Mouse (Mus musculus) heart, embryonic 12.5 days (tissue): ENCODE measurements around the gene Olfr568. TPM values are rescaled to one million over a fixed set of nuclear protein-coding genes. Genes with fewer than 3 reads are reported as not detected.

Experiments
- polyA plus RNA-seq: library from polyadenylated mRNA; unstranded; fragments of >200 nt; fragmentation: Nextera tagmentation; extraction: Ambion mirVana; gene quantifications from 2 replicates; pipeline ENCODE4 v1.2.1, GENCODE M21; 2016

Olfr568 gene
- polyA plus RNA-seq, 1 experiment from 2014 or later = not detected

Other genes starting within 250 kb of the Olfr568 start
- not detected in 2 replicates for gene Olfr554, start 238.7 kb upstream of the Olfr568 start, polyA plus RNA-seq
- not detected in 2 replicates for gene Olfr555, start 218.3 kb upstream of the Olfr568 start, polyA plus RNA-seq
- gene Olfr556, start 212.2 kb upstream of the Olfr568 start, polyA plus RNA-seq = not detected in 2 replicates
- gene Trim68, start 189.8 kb upstream of the Olfr568 start, polyA plus RNA-seq = 14.1 and 14.7 TPM in 2 replicates
- not detected in 2 replicates for gene Olfr557, start 181.2 kb upstream of the Olfr568 start, polyA plus RNA-seq
- not detected in 2 replicates for gene Olfr558, start 174.9 kb upstream of the Olfr568 start, polyA plus RNA-seq
- not detected in 2 replicates for gene Olfr33, start 158.1 kb upstream of the Olfr568 start, polyA plus RNA-seq
- not detected in 2 replicates for gene Olfr559, start 149.6 kb upstream of the Olfr568 start, polyA plus RNA-seq
- gene Olfr560, start 117.8 kb upstream of the Olfr568 start, polyA plus RNA-seq = not detected in 2 replicates
- gene Olfr78, start 117.7 kb upstream of the Olfr568 start, polyA plus RNA-seq = not detected in 2 replicates
- gene Olfr561, start 105.9 kb upstream of the Olfr568 start, polyA plus RNA-seq = not detected in 2 replicates
- not detected in 2 replicates for gene Olfr564, start 73.6 kb upstream of the Olfr568 start, polyA plus RNA-seq
- gene Olfr566, start 18.4 kb upstream of the Olfr568 start, polyA plus RNA-seq = not detected in 2 replicates
- gene Olfr569, start 13.8 kb downstream of the Olfr568 start, polyA plus RNA-seq = not detected in 2 replicates
- not detected in 2 replicates for gene Olfr570, start 17.5 kb downstream of the Olfr568 start, polyA plus RNA-seq
- not detected in 2 replicates for gene Olfr571, start 40.4 kb downstream of the Olfr568 start, polyA plus RNA-seq
- not detected in 2 replicates for gene Olfr572, start 47.3 kb downstream of the Olfr568 start, polyA plus RNA-seq
- gene Olfr573-ps1, start 65.5 kb downstream of the Olfr568 start, polyA plus RNA-seq = not detected in 2 replicates
- not detected in 2 replicates for gene Olfr574, start 71.3 kb downstream of the Olfr568 start, polyA plus RNA-seq
- not detected in 2 replicates for gene Olfr575, start 81.7 kb downstream of the Olfr568 start, polyA plus RNA-seq
- not detected in 2 replicates for gene Olfr576, start 85.5 kb downstream of the Olfr568 start, polyA plus RNA-seq
- gene Olfr577, start 98.8 kb downstream of the Olfr568 start, polyA plus RNA-seq = not detected in 2 replicates
- not detected in 2 replicates for gene Olfr578, start 112.2 kb downstream of the Olfr568 start, polyA plus RNA-seq
- not detected in 2 replicates for gene Olfr582, start 160.9 kb downstream of the Olfr568 start, polyA plus RNA-seq
- not detected in 2 replicates for gene Olfr583, start 174.2 kb downstream of the Olfr568 start, polyA plus RNA-seq
- gene Olfr584, start 204.8 kb downstream of the Olfr568 start, polyA plus RNA-seq = not detected in 2 replicates
- not detected in 2 replicates for gene Olfr585, start 220.6 kb downstream of the Olfr568 start, polyA plus RNA-seq
- gene Olfr586, start 248.5 kb downstream of the Olfr568 start, polyA plus RNA-seq = not detected in 2 replicates